Mouse (Mus musculus): ENCODE data around the gene Dclk3. TPM values are rescaled to one million over a fixed set of nuclear protein-coding genes. Genes with fewer than 3 reads are reported as not detected.

Dclk3 gene
- polyA plus RNA-seq, 1 experiment, result 5.3 TPM

- no peak overlapping the region for H3K27ac ChIP-seq (ENCODE audit: insufficient read depth, low read length)
- H3K27me3 ChIP-seq (ENCODE audit: control insufficient read depth, insufficient read depth, low read length), result no peaks in the 10 kb centered on the region
- TF ChIP-seq CTCF (IDR thresholded peaks at IDR 0.05; ENCODE audit: borderline replicate concordance, insufficient read depth, low read depth, low read length) (no peak), POLR2A (IDR thresholded peaks at IDR 0.05; ENCODE audit: borderline replicate concordance, insufficient read depth, low read length) (no peak)
- no peak overlapping the region for H3K4me3 ChIP-seq (replicated peaks; ENCODE audit: insufficient read depth, low read depth, low read length)
- DNase-seq, result no peak
- H3K4me1 ChIP-seq (ENCODE audit: control insufficient read depth, insufficient read depth, low read length), result no peaks in the 10 kb centered on the region
- WGBS, result 25% methylated on average over 6 of the region's 6 CpGs
These were observed 21.4 kb downstream of the Dclk3 start for GRCm38 (mm10) chr9:111460201-111460814.

- H3K4me1 ChIP-seq (ENCODE audit: control insufficient read depth, insufficient read depth, low read length), result no peaks in the 10 kb centered on the region
- TF ChIP-seq POLR2A (IDR thresholded peaks at IDR 0.05; ENCODE audit: borderline replicate concordance, insufficient read depth, low read length), result no peak
- TF ChIP-seq CTCF (IDR thresholded peaks at IDR 0.05; ENCODE audit: borderline replicate concordance, insufficient read depth, low read depth, low read length), result no peak
- no peak overlapping the region for H3K27ac ChIP-seq (ENCODE audit: insufficient read depth, low read length)
- DNase-seq, result no peak
- 74% methylated on average over 10 of the region's 10 CpGs for WGBS
- no peaks in the 10 kb centered on the region for H3K27me3 ChIP-seq (ENCODE audit: control insufficient read depth, insufficient read depth, low read length)
- no peak overlapping the region for H3K4me3 ChIP-seq (replicated peaks; ENCODE audit: insufficient read depth, low read depth, low read length)
These were observed 22.7 kb downstream of the Dclk3 start for GRCm38 (mm10) chr9:111461415-111462103.

GRCm38 (mm10) chr9:111465666-111466065, 26.8 kb downstream of the Dclk3 start:
- no peak overlapping the region for H3K27ac ChIP-seq (ENCODE audit: insufficient read depth, low read length)
- no peak for DNase-seq
- 79% methylated on average over 6 of the region's 6 CpGs for WGBS
- TF ChIP-seq POLR2A (IDR thresholded peaks at IDR 0.05; ENCODE audit: borderline replicate concordance, insufficient read depth, low read length) (no peak), CTCF (IDR thresholded peaks at IDR 0.05; ENCODE audit: borderline replicate concordance, insufficient read depth, low read depth, low read length) (no peak)
- H3K4me1 ChIP-seq (ENCODE audit: control insufficient read depth, insufficient read depth, low read length), result no peaks in the 10 kb centered on the region
- no peak overlapping the region for H3K4me3 ChIP-seq (replicated peaks; ENCODE audit: insufficient read depth, low read depth, low read length)
- H3K27me3 ChIP-seq (ENCODE audit: control insufficient read depth, insufficient read depth, low read length), result no peaks in the 10 kb centered on the region

GRCm38 (mm10) chr9:111473686-111474457, 35.0 kb downstream of the Dclk3 start:
- no peaks in the 10 kb centered on the region; the same call in 1 of the 2 replicates for H3K4me1 ChIP-seq (ENCODE audit: control insufficient read depth, insufficient read depth, low read length)
- no peak overlapping the region for H3K4me3 ChIP-seq (replicated peaks; ENCODE audit: insufficient read depth, low read depth, low read length)
- no peak overlapping the region for H3K27ac ChIP-seq (ENCODE audit: insufficient read depth, low read length)
- H3K27me3 ChIP-seq (ENCODE audit: control insufficient read depth, insufficient read depth, low read length), result no peaks in the 10 kb centered on the region
- no peak for DNase-seq
- WGBS, result 55% methylated on average over 21 of the region's 21 CpGs
- no peak for TF ChIP-seq CTCF (IDR thresholded peaks at IDR 0.05; ENCODE audit: borderline replicate concordance, insufficient read depth, low read depth, low read length)
- TF ChIP-seq POLR2A (IDR thresholded peaks at IDR 0.05; ENCODE audit: borderline replicate concordance, insufficient read depth, low read length), result no peak

- 79% methylated on average over 3 of the region's 3 CpGs for WGBS
- H3K27ac ChIP-seq (ENCODE audit: insufficient read depth, low read length), result no peak overlapping the region
- no peak for DNase-seq
- no peaks in the 10 kb centered on the region; the same call in 1 of the 2 replicates for H3K4me1 ChIP-seq (ENCODE audit: control insufficient read depth, insufficient read depth, low read length)
- no peak for TF ChIP-seq POLR2A (IDR thresholded peaks at IDR 0.05; ENCODE audit: borderline replicate concordance, insufficient read depth, low read length)
- TF ChIP-seq CTCF (IDR thresholded peaks at IDR 0.05; ENCODE audit: borderline replicate concordance, insufficient read depth, low read depth, low read length), result no peak
- H3K27me3 ChIP-seq (ENCODE audit: control insufficient read depth, insufficient read depth, low read length), result no peaks in the 10 kb centered on the region
- H3K4me3 ChIP-seq (replicated peaks; ENCODE audit: insufficient read depth, low read depth, low read length), result no peak overlapping the region
These were observed 35.5 kb downstream of the Dclk3 start for GRCm38 (mm10) chr9:111474458-111474745.

- 96% methylated on average over 3 of the region's 3 CpGs for WGBS
- H3K27me3 ChIP-seq (ENCODE audit: control insufficient read depth, insufficient read depth, low read length), result no peaks in the 10 kb centered on the region
- H3K4me3 ChIP-seq (replicated peaks; ENCODE audit: insufficient read depth, low read depth, low read length), result no peak overlapping the region
- no peak overlapping the region for H3K27ac ChIP-seq (ENCODE audit: insufficient read depth, low read length)
- DNase-seq, result no peak
- TF ChIP-seq CTCF (IDR thresholded peaks at IDR 0.05; ENCODE audit: borderline replicate concordance, insufficient read depth, low read depth, low read length) (no peak), POLR2A (IDR thresholded peaks at IDR 0.05; ENCODE audit: borderline replicate concordance, insufficient read depth, low read length) (no peak)
- no peaks in the 10 kb centered on the region; the same call in 1 of the 2 replicates for H3K4me1 ChIP-seq (ENCODE audit: control insufficient read depth, insufficient read depth, low read length)
These were observed 36.4 kb downstream of the Dclk3 start for GRCm38 (mm10) chr9:111475281-111475680.

- Histone ChIP-seq H3K4me3 (replicated peaks; ENCODE audit: insufficient read depth, low read depth, low read length) (no peak overlapping the region), H3K27me3 (ENCODE audit: control insufficient read depth, insufficient read depth, low read length) (no peaks in the 10 kb centered on the region), H3K4me1 (ENCODE audit: control insufficient read depth, insufficient read depth, low read length) (no peaks in the 10 kb centered on the region; the same call in 1 of the 2 replicates), H3K27ac (ENCODE audit: insufficient read depth, low read length) (no peak overlapping the region)
- DNase-seq, result no peak
- 79% methylated on average over 4 of the region's 4 CpGs for WGBS
- TF ChIP-seq CTCF (IDR thresholded peaks at IDR 0.05; ENCODE audit: borderline replicate concordance, insufficient read depth, low read depth, low read length) (no peak), POLR2A (IDR thresholded peaks at IDR 0.05; ENCODE audit: borderline replicate concordance, insufficient read depth, low read length) (no peak)
These were observed 37.1 kb downstream of the Dclk3 start for GRCm38 (mm10) chr9:111475973-111476372.
